Mouse (Mus musculus): ENCODE results near the gene Mbd3. TPM values are rescaled to one million over a fixed set of nuclear protein-coding genes. Genes with fewer than 3 reads are reported as not detected.

Mbd3 gene
- 93.3 and 96.5 TPM in 2 replicates for polyA plus RNA-seq (2015; fragmentation: Nextera tagmentation; extraction: Ambion mirVana)

DNA sequence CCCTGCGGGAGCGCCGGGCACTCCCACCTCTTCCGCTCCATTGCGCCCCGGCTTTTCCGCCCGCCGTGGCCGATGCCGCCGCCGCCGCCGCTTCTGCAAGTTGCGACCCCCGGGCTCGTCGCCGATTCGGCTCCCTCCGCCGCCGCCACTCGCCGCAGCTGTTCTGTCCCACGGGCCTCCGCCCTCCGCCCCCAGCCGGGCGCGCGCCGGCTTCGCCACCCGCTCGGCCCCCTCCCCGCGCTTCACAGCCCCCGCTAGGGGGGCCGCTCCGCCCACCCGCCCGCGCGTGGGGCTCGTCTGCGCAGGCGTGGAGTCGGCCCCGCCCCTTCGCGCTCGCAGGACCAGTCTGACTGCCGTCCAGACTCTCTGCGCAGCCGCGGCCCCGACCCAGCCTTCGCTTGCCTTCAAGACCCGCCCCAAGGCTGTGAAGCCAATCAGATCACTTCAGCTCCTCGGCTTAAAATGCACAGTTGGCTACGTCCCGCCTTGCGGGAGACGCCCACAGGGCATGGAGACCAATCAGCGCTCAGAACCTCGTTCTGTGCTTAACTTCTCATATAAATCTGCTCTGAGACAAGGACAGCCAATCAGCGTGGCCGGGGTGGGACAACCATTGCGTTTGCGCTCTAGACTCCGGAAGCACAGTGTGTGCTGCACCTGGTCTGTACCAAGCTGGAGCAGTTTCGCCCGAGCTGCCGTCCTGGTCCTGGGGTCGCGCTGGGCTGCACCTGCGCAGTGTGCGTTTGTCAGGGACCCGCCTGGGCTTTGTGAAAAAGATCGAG lies at the start of gene Mbd3:
Gene Mbd3, minus strand, starts transcription at position 360 of the 782 bp plus-strand sequence.

DNA sequence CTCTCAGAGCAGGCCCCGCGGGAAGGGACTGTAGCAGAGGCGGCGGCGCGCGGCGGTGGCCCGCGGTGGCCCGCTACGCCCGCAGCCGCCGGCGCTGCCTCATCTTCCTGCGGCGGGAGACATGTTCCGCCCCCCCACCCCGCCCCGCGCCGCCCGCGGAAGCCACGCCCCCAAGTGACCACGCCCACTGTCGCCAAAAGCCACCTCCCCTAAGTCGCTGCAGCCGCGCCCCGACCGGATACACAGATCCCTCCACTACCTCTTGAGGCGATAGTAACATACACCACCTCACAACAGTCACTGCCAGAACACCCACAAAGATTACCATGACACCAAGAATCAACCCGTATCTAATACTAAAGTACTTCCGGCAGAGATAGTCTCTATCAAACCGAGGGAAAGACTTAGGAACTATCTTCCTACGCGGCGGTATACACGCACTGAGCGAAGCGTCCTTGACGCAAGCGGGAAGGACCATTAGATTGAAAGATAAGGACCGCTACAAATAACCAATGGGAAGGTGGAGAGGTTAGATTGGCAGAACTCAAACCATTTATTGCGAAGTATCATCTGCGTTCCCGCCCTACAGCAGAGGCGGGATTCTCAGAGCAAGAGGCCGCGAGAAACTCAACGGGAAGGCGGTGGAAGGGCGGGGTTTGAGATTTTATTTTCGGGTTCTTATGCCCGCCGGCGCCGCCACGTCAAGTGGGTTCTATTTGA lies 34.3 kb upstream of the Mbd3 start, which contains the start of gene Tcf3:
Gene Tcf3, minus strand, starts transcription at position 135 of the 720 bp plus-strand sequence.

DNA sequence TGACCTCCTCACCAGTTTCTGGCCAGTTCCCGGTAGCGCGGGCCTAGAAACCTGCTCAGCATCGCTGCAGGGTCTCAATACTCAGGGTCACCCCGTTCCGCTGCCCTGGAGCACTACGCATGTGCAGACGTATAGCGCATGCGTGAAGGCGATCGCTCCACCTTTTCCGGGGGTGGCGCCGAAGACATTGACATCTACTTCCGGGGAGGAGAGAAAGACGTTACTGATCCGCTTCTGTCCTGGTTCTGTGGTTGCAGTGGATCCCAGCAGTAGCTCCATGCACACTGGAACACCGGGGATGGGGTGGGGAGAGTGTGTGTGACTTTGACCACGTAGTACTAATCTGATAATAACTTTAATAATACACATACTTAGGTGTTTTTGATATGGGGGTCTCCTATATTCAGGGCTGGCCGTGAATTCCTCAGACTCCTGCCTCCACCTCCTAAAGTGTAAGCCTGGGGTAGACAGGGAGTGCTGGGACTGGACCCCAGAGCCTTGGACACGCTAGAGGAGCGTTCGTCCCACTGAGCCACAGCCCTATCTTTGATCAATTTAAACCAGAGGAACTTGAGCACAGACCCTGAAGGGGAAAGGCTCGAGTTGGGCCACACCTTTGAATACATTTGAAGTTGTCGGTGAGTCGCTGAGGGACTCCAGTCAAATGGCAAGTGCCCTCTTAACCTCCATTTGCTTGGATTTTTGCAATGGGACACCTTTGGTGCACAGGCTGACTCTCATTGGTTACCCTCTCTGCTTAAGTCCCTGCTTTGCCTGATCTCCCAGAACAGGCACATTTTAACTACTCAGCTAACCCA lies 7.5 kb upstream of the Mbd3 start, which contains the start of gene Uqcr11:
Gene Uqcr11, minus strand, starts transcription at position 147 of the 818 bp plus-strand sequence.

DNA sequence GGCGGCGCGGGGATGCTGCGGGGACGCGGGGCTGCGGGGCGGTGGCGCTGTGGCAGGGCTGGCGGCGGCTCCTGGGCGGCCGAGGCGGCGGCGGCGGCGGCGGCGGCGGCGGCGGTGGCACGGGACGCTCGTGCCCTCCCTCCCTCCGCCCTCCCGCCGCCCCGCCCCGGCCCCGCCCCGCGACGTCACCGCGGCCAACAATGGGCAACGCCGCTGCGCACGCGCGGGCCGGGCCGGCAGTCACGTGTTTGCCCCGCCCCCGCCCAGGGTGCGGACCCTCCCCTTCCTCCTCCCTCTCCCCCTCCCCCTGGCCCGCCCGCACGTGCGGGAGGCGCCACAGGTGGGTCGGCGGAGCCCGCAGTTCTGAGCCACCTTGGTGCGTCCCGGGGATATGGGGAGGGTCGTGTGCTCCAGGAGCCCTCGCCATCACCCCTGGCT lies 11.8 kb downstream of the Mbd3 start, which contains the start of gene Mex3d:
Gene Mex3d, minus strand, starts transcription at position 138 of the 438 bp plus-strand sequence.

DNA sequence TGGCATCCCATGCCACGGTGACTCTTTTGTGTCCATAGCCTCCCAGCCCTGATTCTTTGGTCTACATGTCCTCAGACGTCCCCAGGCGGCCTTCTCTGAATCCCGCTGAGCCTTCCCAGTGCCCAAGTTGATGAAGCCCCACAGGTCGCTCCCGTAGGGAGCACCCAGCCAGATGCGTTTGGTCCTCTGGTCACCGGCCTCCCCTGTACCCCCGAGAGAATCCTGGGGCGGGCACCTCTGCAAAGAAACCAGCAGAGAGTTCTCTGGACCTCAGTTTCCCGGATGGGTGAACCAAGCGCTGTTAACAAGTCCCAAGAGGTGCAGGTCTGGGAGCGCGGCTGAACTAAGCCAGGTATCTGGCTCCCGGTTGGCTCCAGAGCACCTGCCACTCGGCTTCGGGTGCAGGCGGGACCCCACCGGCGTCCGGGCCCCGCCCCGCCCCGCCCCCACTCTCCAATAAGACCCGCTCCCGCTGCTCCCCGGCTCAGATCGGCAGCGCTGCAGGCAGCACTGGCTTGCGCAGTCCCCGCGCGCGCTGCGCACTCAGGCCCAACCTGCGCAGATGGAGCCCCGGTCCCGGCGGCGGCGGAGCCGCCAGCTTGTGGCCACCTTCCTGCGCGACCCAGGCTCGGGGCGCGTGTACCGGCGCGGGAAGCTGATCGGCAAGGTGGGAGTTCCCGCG lies 43.2 kb downstream of the Mbd3 start, which contains the start of gene Plk5:
Gene Plk5, plus strand, starts transcription at position 459 of the 682 bp plus-strand sequence.

DNA sequence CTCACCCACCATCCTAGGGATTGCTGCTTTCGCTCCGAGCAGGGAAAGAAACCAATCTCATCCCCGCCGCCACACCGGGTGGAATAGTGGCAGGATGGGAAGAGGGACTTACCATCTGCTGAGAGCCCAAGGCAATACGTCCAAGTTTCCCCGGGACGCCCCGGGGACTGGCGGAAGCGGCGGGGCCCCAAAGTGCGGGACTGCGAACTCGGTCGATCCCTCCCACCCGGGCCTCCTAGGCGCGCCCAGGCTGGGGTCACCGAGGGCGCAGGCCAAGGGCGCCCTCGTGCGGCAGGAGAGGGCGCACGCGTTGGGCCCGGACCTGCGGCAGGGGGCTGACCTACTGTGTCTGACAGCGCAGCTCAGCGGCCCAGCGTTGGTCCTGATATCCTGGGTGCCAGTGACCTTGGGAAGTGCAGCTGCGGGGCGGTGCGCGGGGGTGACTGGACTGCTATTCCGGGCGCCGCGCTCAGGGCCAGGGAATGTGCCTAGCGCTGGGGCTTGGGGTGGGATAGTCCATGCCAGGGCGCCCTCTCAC lies 51.0 kb downstream of the Mbd3 start, which contains the start of gene Adamtsl5:
Gene Adamtsl5, minus strand, starts transcription at position 169 of the 538 bp plus-strand sequence.

Small RNA genes within 50 kb of the gene (microRNA-seq; reads per million reads assigned to microRNA genes)
- gene Gm22721 = not detected

Other genes starting within 250 kb of the Mbd3 start
- 215 and 228 TPM in 2 replicates for gene Cirbp, start 233.6 kb downstream of the Mbd3 start, polyA plus RNA-seq (2015; fragmentation: Nextera tagmentation; extraction: Ambion mirVana)
- gene 1600002K03Rik, start 226.6 kb downstream of the Mbd3 start, polyA plus RNA-seq (2015; fragmentation: Nextera tagmentation; extraction: Ambion mirVana) = 8.1 and 10.7 TPM in 2 replicates
- 5.6 and 6.3 TPM in 2 replicates for gene Efna2, start 220.1 kb downstream of the Mbd3 start, polyA plus RNA-seq (2015; fragmentation: Nextera tagmentation; extraction: Ambion mirVana)
- gene Mum1, start 173.1 kb downstream of the Mbd3 start, polyA plus RNA-seq (2015; fragmentation: Nextera tagmentation; extraction: Ambion mirVana) = 19.8 and 28.1 TPM in 2 replicates
- 297 and 358 TPM in 2 replicates for gene Ndufs7, start 150.4 kb downstream of the Mbd3 start, polyA plus RNA-seq (2015; fragmentation: Nextera tagmentation; extraction: Ambion mirVana)
- 21.6 and 22.3 TPM in 2 replicates for gene Gamt, start 138.5 kb downstream of the Mbd3 start, polyA plus RNA-seq (2015; fragmentation: Nextera tagmentation; extraction: Ambion mirVana)
- 25.8 and 28.0 TPM in 2 replicates for gene Dazap1, start 138.1 kb downstream of the Mbd3 start, polyA plus RNA-seq (2015; fragmentation: Nextera tagmentation; extraction: Ambion mirVana)
- gene Rps15, start 107.1 kb downstream of the Mbd3 start, polyA plus RNA-seq (2015; fragmentation: Nextera tagmentation; extraction: Ambion mirVana) = 647 and 717 TPM in 2 replicates
- 0.36 and 0.45 TPM in 2 replicates for gene Apc2, start 103.6 kb downstream of the Mbd3 start, polyA plus RNA-seq (2015; fragmentation: Nextera tagmentation; extraction: Ambion mirVana)
- 39.5 and 42.5 TPM in 2 replicates for gene 2310011J03Rik, start 79.0 kb downstream of the Mbd3 start, polyA plus RNA-seq (2015; fragmentation: Nextera tagmentation; extraction: Ambion mirVana)
- 1.3 and 2.2 TPM in 2 replicates for gene Pcsk4, start 70.1 kb downstream of the Mbd3 start, polyA plus RNA-seq (2015; fragmentation: Nextera tagmentation; extraction: Ambion mirVana)
- gene Reep6, start 69.6 kb downstream of the Mbd3 start, polyA plus RNA-seq (2015; fragmentation: Nextera tagmentation; extraction: Ambion mirVana) = 17.3 and 20.4 TPM in 2 replicates
- gene Adamtsl5, start 51.1 kb downstream of the Mbd3 start, polyA plus RNA-seq (2015; fragmentation: Nextera tagmentation; extraction: Ambion mirVana) = 21.4 and 22.9 TPM in 2 replicates
- gene Plk5, start 43.1 kb downstream of the Mbd3 start, polyA plus RNA-seq (2015; fragmentation: Nextera tagmentation; extraction: Ambion mirVana) = not detected in 2 replicates
- gene Mex3d, start 11.9 kb downstream of the Mbd3 start, polyA plus RNA-seq (2015; fragmentation: Nextera tagmentation; extraction: Ambion mirVana) = 3.7 and 4.2 TPM in 2 replicates
- gene Uqcr11, start 7.3 kb upstream of the Mbd3 start, polyA plus RNA-seq (2015; fragmentation: Nextera tagmentation; extraction: Ambion mirVana) = 829 and 1,098 TPM in 2 replicates
- 28.2 and 29.8 TPM in 2 replicates for gene Tcf3, start 34.1 kb upstream of the Mbd3 start, polyA plus RNA-seq (2015; fragmentation: Nextera tagmentation; extraction: Ambion mirVana)
- not detected in 2 replicates for gene Onecut3, start 95.3 kb upstream of the Mbd3 start, polyA plus RNA-seq (2015; fragmentation: Nextera tagmentation; extraction: Ambion mirVana)
- gene Atp8b3, start 139.6 kb upstream of the Mbd3 start, polyA plus RNA-seq (2015; fragmentation: Nextera tagmentation; extraction: Ambion mirVana) = 0.05 and 0.07 TPM in 2 replicates
- 8.7 and 9.3 TPM in 2 replicates for gene Rexo1, start 162.0 kb upstream of the Mbd3 start, polyA plus RNA-seq (2015; fragmentation: Nextera tagmentation; extraction: Ambion mirVana)
- 8.8 and 9.9 TPM in 2 replicates for gene Klf16, start 177.8 kb upstream of the Mbd3 start, polyA plus RNA-seq (2015; fragmentation: Nextera tagmentation; extraction: Ambion mirVana)
- 73.0 and 80.4 TPM in 2 replicates for gene Abhd17a, start 190.8 kb upstream of the Mbd3 start, polyA plus RNA-seq (2015; fragmentation: Nextera tagmentation; extraction: Ambion mirVana)
- gene Scamp4, start 203.3 kb upstream of the Mbd3 start, polyA plus RNA-seq (2015; fragmentation: Nextera tagmentation; extraction: Ambion mirVana) = 62.1 and 62.3 TPM in 2 replicates
- gene Adat3, start 203.3 kb upstream of the Mbd3 start, polyA plus RNA-seq (2015; fragmentation: Nextera tagmentation; extraction: Ambion mirVana) = 3.7 and 5.5 TPM in 2 replicates
- gene Gm49322, start 206.5 kb upstream of the Mbd3 start, polyA plus RNA-seq (2015; fragmentation: Nextera tagmentation; extraction: Ambion mirVana) = 0.82 and 1.4 TPM in 2 replicates
- 95.0 and 98.7 TPM in 2 replicates for gene Csnk1g2, start 223.3 kb upstream of the Mbd3 start, polyA plus RNA-seq (2015; fragmentation: Nextera tagmentation; extraction: Ambion mirVana)